Mouse (Mus musculus): ENCODE measurements around the gene Gm5447. TPM values are rescaled to one million over a fixed set of nuclear protein-coding genes. Genes with fewer than 3 reads are reported as not detected.

Gene Gm5447
- polyA plus RNA-seq, 1 experiment = not detected

- no peak overlapping the region for H3K4me3 ChIP-seq (ENCODE audit: control insufficient read depth, insufficient read depth, low read length)
- H3K27me3 ChIP-seq (ENCODE audit: control insufficient read depth, insufficient read depth, low read length) = no peaks in the 10 kb centered on the region
- H3K36me3 ChIP-seq (ENCODE audit: control insufficient read depth, insufficient read depth, low read length) = no peaks in the 10 kb centered on the region
- WGBS = 58% methylated on average over 1 of the region's 1 CpGs
- H3K4me1 ChIP-seq (replicated peaks; ENCODE audit: control insufficient read depth, insufficient read depth, low read length) = peaks cover 11% of the 10 kb centered on the region
- H3K27ac ChIP-seq (ENCODE audit: control insufficient read depth, insufficient read depth, low read length) = no peak overlapping the region
- no peak for TF ChIP-seq POLR2A (IDR thresholded peaks at IDR 0.05; ENCODE audit: control insufficient read depth, extremely low read depth, insufficient read depth, low read length, poor library complexity)
- no peak for TF ChIP-seq CTCF (IDR thresholded peaks at IDR 0.05; ENCODE audit: borderline replicate concordance, control insufficient read depth, extremely low read depth, insufficient read depth, low read length, poor library complexity)
- DNase-seq = peak; percentile 64
These were observed 7.7 kb downstream of the Gm5447 start for GRCm38 (mm10) chr13:30981666-30982065.

DNA sequence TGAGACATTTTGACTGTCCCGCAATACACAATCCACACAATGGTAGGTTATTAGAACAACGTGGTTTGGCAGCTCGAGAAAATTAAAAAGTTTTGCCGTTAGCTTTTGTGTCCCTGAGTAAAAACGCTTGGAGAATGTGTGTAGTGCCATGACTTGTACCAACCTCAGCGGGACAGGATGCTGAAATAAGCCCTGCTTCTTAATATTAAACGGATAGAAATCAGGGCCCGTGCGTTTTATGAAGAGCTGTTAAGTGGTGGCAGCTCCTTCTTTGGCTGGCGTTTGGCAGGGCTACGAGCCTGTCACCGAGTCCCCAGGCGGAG, 11.2 kb downstream of the Gm5447 start:
- DNase-seq = no peak
- H3K4me3 ChIP-seq (ENCODE audit: control insufficient read depth, insufficient read depth, low read length) = peak overlapping the region; percentile 40
- H3K27ac ChIP-seq (ENCODE audit: control insufficient read depth, insufficient read depth, low read length) = no peak overlapping the region
- no peak for TF ChIP-seq CTCF (IDR thresholded peaks at IDR 0.05; ENCODE audit: borderline replicate concordance, control insufficient read depth, extremely low read depth, insufficient read depth, low read length, poor library complexity)
- TF ChIP-seq POLR2A (IDR thresholded peaks at IDR 0.05; ENCODE audit: control insufficient read depth, extremely low read depth, insufficient read depth, low read length, poor library complexity) = no peak
- no peaks in the 10 kb centered on the region for H3K36me3 ChIP-seq (ENCODE audit: control insufficient read depth, insufficient read depth, low read length)
- 46% methylated on average over 13 of the region's 13 CpGs for WGBS
- H3K27me3 ChIP-seq (ENCODE audit: control insufficient read depth, insufficient read depth, low read length) = no peaks in the 10 kb centered on the region
- H3K4me1 ChIP-seq (replicated peaks; ENCODE audit: control insufficient read depth, insufficient read depth, low read length) = peaks cover 11% of the 10 kb centered on the region

DNA sequence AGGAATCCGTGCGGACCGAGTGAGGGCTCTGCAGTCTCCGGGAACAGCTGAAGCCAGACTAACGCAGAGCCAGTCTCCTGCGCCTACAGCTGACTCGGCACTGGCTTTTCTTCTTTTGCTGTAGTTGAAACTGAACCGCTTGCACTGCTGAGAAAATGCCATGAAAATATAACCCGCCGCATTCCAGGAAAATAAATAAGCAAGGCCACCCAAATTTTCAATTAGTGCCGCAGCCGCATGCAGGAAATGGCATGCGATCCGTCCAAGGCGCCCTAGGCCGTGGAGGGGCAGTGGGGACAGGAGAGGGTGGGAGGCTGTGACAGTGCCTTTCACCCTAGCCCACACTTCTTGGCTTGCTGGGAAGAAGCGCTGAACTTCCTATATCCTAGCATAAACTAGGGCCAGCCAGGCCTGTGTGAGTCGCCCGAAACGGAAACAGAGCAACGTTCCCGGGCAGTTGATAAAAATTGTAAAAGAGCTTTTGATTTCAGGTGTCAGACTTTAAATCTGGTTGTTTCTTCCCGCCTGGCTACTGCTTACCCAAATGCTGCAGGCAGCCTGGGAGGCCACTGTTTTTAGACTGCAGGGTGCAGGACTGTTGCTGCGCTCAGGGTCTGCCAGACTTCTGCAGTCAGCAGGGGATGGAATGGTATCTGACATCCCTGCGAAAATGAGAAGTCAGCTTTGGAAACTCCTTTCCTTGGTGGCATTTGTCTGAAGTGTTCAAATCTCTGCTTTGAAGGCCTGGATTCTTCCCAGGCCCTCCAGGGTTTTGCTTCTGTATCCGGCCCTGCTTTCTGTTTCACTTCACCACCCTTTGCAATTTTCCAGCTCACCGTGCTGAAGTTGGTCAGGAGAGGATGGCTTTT, 11.8 kb downstream of the Gm5447 start:
- H3K4me1 ChIP-seq (replicated peaks; ENCODE audit: control insufficient read depth, insufficient read depth, low read length) = peaks cover 11% of the 10 kb centered on the region
- TF ChIP-seq CTCF (IDR thresholded peaks at IDR 0.05; ENCODE audit: borderline replicate concordance, control insufficient read depth, extremely low read depth, insufficient read depth, low read length, poor library complexity) = no peak
- TF ChIP-seq POLR2A (IDR thresholded peaks at IDR 0.05; ENCODE audit: control insufficient read depth, extremely low read depth, insufficient read depth, low read length, poor library complexity) = no peak
- DNase-seq = no peak
- no peak overlapping the region for H3K27ac ChIP-seq (ENCODE audit: control insufficient read depth, insufficient read depth, low read length)
- no peaks in the 10 kb centered on the region for H3K36me3 ChIP-seq (ENCODE audit: control insufficient read depth, insufficient read depth, low read length)
- H3K27me3 ChIP-seq (ENCODE audit: control insufficient read depth, insufficient read depth, low read length) = no peaks in the 10 kb centered on the region
- WGBS = 42% methylated on average over 27 of the region's 27 CpGs
- H3K4me3 ChIP-seq (ENCODE audit: control insufficient read depth, insufficient read depth, low read length) = peak overlapping the region; percentile 40

GRCm38 (mm10) chr13:30986934-30987455, 13.0 kb downstream of the Gm5447 start:
- Histone ChIP-seq H3K27ac (ENCODE audit: control insufficient read depth, insufficient read depth, low read length) (no peak overlapping the region), H3K27me3 (ENCODE audit: control insufficient read depth, insufficient read depth, low read length) (no peaks in the 10 kb centered on the region), H3K4me1 (replicated peaks; ENCODE audit: control insufficient read depth, insufficient read depth, low read length) (peaks cover 11% of the 10 kb centered on the region), H3K4me3 (ENCODE audit: control insufficient read depth, insufficient read depth, low read length) (no peak overlapping the region), H3K36me3 (ENCODE audit: control insufficient read depth, insufficient read depth, low read length) (no peaks in the 10 kb centered on the region)
- TF ChIP-seq POLR2A (IDR thresholded peaks at IDR 0.05; ENCODE audit: control insufficient read depth, extremely low read depth, insufficient read depth, low read length, poor library complexity) (no peak), CTCF (IDR thresholded peaks at IDR 0.05; ENCODE audit: borderline replicate concordance, control insufficient read depth, extremely low read depth, insufficient read depth, low read length, poor library complexity) (no peak)
- no peak for DNase-seq
- WGBS = 17% methylated on average over 10 of the region's 10 CpGs

DNA sequence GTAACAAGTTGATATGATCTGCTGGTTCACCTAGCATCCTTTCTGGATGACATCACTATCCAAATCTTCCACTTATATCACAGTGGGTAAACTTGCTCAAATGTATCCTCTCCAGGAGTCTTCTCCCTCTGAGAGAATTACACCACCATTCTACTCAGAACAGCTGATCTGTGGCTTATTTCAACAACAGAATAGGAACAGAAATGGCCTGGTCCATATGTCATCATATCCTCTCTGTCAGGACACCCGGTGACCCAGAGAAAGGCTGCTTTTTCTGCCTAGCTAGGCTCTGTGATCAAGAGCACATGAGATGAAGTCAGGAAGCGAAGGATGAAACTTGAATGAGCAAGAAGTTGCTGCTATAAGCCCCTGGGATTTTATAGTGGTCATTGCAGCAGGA, 13.7 kb downstream of the Gm5447 start:
- TF ChIP-seq CTCF (IDR thresholded peaks at IDR 0.05; ENCODE audit: borderline replicate concordance, control insufficient read depth, extremely low read depth, insufficient read depth, low read length, poor library complexity) (no peak), POLR2A (IDR thresholded peaks at IDR 0.05; ENCODE audit: control insufficient read depth, extremely low read depth, insufficient read depth, low read length, poor library complexity) (no peak)
- no peaks in the 10 kb centered on the region for H3K27me3 ChIP-seq (ENCODE audit: control insufficient read depth, insufficient read depth, low read length)
- H3K27ac ChIP-seq (ENCODE audit: control insufficient read depth, insufficient read depth, low read length) = no peak overlapping the region
- no peak overlapping the region for H3K4me3 ChIP-seq (ENCODE audit: control insufficient read depth, insufficient read depth, low read length)
- 86% methylated on average over 2 of the region's 2 CpGs for WGBS
- no peaks in the 10 kb centered on the region for H3K36me3 ChIP-seq (ENCODE audit: control insufficient read depth, insufficient read depth, low read length)
- peaks cover 11% of the 10 kb centered on the region for H3K4me1 ChIP-seq (replicated peaks; ENCODE audit: control insufficient read depth, insufficient read depth, low read length)
- no peak for DNase-seq

- Histone ChIP-seq H3K27ac (ENCODE audit: control insufficient read depth, insufficient read depth, low read length) (no peak overlapping the region), H3K36me3 (ENCODE audit: control insufficient read depth, insufficient read depth, low read length) (no peaks in the 10 kb centered on the region), H3K4me1 (replicated peaks; ENCODE audit: control insufficient read depth, insufficient read depth, low read length) (peaks cover 11% of the 10 kb centered on the region), H3K4me3 (ENCODE audit: control insufficient read depth, insufficient read depth, low read length) (no peak overlapping the region), H3K27me3 (ENCODE audit: control insufficient read depth, insufficient read depth, low read length) (no peaks in the 10 kb centered on the region)
- DNase-seq = no peak
- WGBS = 86% methylated on average over 10 of the region's 10 CpGs
- no peak for TF ChIP-seq POLR2A (IDR thresholded peaks at IDR 0.05; ENCODE audit: control insufficient read depth, extremely low read depth, insufficient read depth, low read length, poor library complexity)
- TF ChIP-seq CTCF (IDR thresholded peaks at IDR 0.05; ENCODE audit: borderline replicate concordance, control insufficient read depth, extremely low read depth, insufficient read depth, low read length, poor library complexity) = no peak
These were observed 15.7 kb downstream of the Gm5447 start for GRCm38 (mm10) chr13:30989710-30990109.
